In genomic region chr1:160521918-160522317, GRCm38 (mm10) we compare ENCODE assay signal across 24 mouse cellular contexts.
"Had no signal": no experiment of that assay in that cellular context is flagged by ENCODE, and none has a peak within 500 bp of the region (broad histone marks: within the 10 kb centered on the region; RNA-seq: fewer than 3 reads in every experiment).

No protein-coding gene starts in this region.

- H3K9me3 ChIP-seq: limb, embryonic 10.5 days; limb, embryonic 13.5 days; liver, embryonic 12.5 days; liver, embryonic 15.5 days; lung, embryonic 15.5 days; megakaryocyte, embryonic 14.5 days; midbrain, embryonic 10.5 days; midbrain, embryonic 15.5 days; neural tube, embryonic 13.5 days had no signal

- H3K4me3 ChIP-seq: layer of hippocampus, adult 2 months; limb, embryonic 10.5 days; limb, embryonic 13.5 days; liver, embryonic 12.5 days; liver, embryonic 15.5 days; lung, embryonic 15.5 days; megakaryocyte, embryonic 14.5 days; midbrain, embryonic 10.5 days; midbrain, embryonic 15.5 days; neural tube, embryonic 13.5 days had no signal

- H3K4me1 ChIP-seq: limb, embryonic 10.5 days; liver, embryonic 12.5 days; liver, embryonic 15.5 days; lung, embryonic 15.5 days; midbrain, embryonic 15.5 days had no signal

- ATAC-seq: liver, embryonic 12.5 days; midbrain, embryonic 15.5 days had no signal

- H3K27ac ChIP-seq: kidney, postnatal 0 days; layer of hippocampus, adult 2 months; limb, embryonic 10.5 days; limb, embryonic 13.5 days; liver, embryonic 12.5 days; liver, embryonic 15.5 days; lung, embryonic 15.5 days; midbrain, embryonic 10.5 days; midbrain, embryonic 15.5 days; neural tube, embryonic 13.5 days; stomach, postnatal 0 days had no signal

- H3K27me3 ChIP-seq: limb, embryonic 13.5 days; liver, embryonic 12.5 days; liver, embryonic 15.5 days; lung, embryonic 15.5 days; megakaryocyte, embryonic 14.5 days; midbrain, embryonic 15.5 days; neural tube, embryonic 13.5 days had no signal

- DNase-seq: kidney, postnatal 25 days; layer of hippocampus, adult 9-11 months; liver; lung, adult 18-20 months; lung, postnatal 10 days; lung, postnatal 36 days; right cerebral cortex, adult 18-20 months; right cerebral cortex, postnatal 14 days; right cerebral cortex, postnatal 4 days; thymus, adult 2 months; thymus, postnatal 14 days; thymus, postnatal 4 days had no signal

- H3K9ac ChIP-seq: limb, embryonic 13.5 days; liver, embryonic 12.5 days; liver, embryonic 15.5 days; lung, embryonic 15.5 days; midbrain, embryonic 15.5 days; neural tube, embryonic 13.5 days had no signal

- H3K36me3 ChIP-seq: limb, embryonic 10.5 days; limb, embryonic 13.5 days; liver, embryonic 12.5 days; liver, embryonic 15.5 days; lung, embryonic 15.5 days; midbrain, embryonic 10.5 days; midbrain, embryonic 15.5 days; neural tube, embryonic 13.5 days had no signal

- H3K4me2 ChIP-seq: limb, embryonic 13.5 days; liver, embryonic 12.5 days; liver, embryonic 15.5 days; lung, embryonic 15.5 days; midbrain, embryonic 15.5 days; neural tube, embryonic 13.5 days had no signal
